Mouse (Mus musculus): ENCODE data around the gene Slc6a4. TPM values are rescaled to one million over a fixed set of nuclear protein-coding genes. Genes with fewer than 3 reads are reported as not detected.
A peak's percentile ranks its signal among the peaks of the same experiment; 100 is the strongest.
"Not testable (repeated sequence)": the region's sequence is repeated elsewhere in the genome, so short reads cannot be mapped to it uniquely, and the experiment has no call there.

Gene Slc6a4
- total RNA-seq, 2 experiments from 2014 or later, result 0.66 to 1.1 TPM

GRCm38 (mm10) chr11:77009069-77010025, 10.9 kb downstream of the Slc6a4 start:
- DNase-seq (ENCODE audit: extremely low spot score in 1 of 2, low spot score in 2 of 2), result no peak
- intact Hi-C loops (cut with DNase I), result no loop called here

DNA sequence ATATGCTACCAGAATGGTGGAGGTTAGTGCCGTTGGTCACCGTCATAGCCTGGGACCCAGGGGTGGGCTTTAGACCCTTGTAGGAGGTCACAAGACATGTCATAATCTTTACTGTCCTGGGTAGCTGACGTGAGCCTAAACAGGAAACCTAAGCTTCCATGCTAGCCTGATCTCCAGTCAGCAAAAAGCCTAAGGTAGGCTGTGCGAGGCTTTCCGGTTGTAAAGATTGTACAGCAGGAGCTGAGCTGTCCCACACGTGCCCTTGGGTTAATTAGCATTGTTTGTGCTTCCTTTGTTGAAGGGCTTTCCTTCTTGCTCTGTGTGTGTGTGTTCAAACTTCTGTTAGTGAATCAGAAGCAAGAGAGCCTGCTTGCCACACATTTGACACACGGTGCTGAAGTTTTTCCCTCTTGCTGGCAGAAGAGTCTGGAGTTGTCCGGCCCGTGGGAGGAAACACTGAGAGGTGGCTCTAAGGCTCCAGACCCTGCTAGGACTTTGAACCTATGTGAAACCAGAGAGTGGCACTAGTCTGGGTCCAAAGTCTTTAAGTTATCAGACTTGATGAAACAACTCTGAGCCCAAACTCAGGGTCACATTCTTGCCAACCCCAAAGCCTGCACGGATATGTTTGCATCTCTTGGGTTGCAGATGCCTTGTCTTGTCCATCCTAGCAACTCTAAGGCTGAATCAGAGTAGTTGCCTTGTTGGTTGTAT, 12.5 kb downstream of the Slc6a4 start:
- no peak for DNase-seq (ENCODE audit: extremely low spot score in 1 of 2, low spot score in 2 of 2)
- intact Hi-C loops (cut with DNase I), result no loop called here

- DNase-seq (ENCODE audit: extremely low spot score in 1 of 2, low spot score in 2 of 2), result no peak
- intact Hi-C loops (cut with DNase I), result no loop called here
Observed at GRCm38 (mm10) chr11:77018046-77018445, 19.6 kb downstream of the Slc6a4 start.

- intact Hi-C loops (cut with DNase I), result no loop called here
- DNase-seq (ENCODE audit: extremely low spot score in 1 of 2, low spot score in 2 of 2), result no peak
Observed at GRCm38 (mm10) chr11:77019539-77019938, 21.1 kb downstream of the Slc6a4 start.

DNA sequence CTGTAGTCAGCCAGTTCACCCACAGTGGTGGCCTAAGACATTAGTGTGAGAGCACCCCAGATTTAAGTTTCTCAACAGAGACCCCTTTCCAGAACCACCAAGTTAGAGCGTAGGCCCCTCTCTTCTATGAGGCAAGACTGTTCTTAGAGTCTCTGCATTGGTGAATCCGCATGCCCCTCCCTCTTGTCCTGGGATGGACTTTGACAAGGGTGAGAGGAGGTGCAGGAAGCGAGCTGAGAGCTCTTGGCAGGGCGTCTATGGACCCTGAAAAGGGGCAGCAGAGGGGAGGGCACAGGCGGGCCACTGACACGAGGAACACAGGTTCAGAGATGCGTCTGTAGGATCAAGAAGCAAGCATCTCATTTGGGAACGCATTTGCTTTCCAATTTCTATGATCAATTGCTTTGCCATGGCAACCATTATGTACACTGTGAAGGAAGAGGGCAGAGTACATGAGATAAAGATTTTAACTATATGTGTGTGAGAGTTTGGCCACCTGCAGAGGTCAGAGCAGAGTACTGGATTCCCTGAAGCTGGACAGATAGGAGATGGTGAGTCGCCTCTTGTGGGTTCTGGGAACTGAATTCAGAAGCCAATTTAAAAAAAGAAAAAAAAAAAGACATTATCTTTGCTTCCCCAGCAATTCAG, 23.5 kb downstream of the Slc6a4 start:
- intact Hi-C loops (cut with DNase I), result no loop called here
- DNase-seq (ENCODE audit: extremely low spot score in 1 of 2, low spot score in 2 of 2), result no peak

GRCm38 (mm10) chr11:77026559-77026958, 28.2 kb downstream of the Slc6a4 start:
- intact Hi-C loops (cut with DNase I), result no loop called here
- no peak for DNase-seq (ENCODE audit: extremely low spot score in 1 of 2, low spot score in 2 of 2)

GRCm38 (mm10) chr11:77028157-77028556, 29.8 kb downstream of the Slc6a4 start:
- no peak for DNase-seq (ENCODE audit: extremely low spot score in 1 of 2, low spot score in 2 of 2)
- intact Hi-C loops (cut with DNase I), result no loop called here

GRCm38 (mm10) chr11:77031151-77031934, 32.9 kb downstream of the Slc6a4 start:
- intact Hi-C loops (cut with DNase I), result no loop called here
- DNase-seq (ENCODE audit: extremely low spot score in 1 of 2, low spot score in 2 of 2), result no peak

- intact Hi-C loops (cut with DNase I), result no loop called here
- no peak for DNase-seq (ENCODE audit: extremely low spot score in 1 of 2, low spot score in 2 of 2)
Observed at GRCm38 (mm10) chr11:77041891-77042290, 43.5 kb downstream of the Slc6a4 start.

DNA sequence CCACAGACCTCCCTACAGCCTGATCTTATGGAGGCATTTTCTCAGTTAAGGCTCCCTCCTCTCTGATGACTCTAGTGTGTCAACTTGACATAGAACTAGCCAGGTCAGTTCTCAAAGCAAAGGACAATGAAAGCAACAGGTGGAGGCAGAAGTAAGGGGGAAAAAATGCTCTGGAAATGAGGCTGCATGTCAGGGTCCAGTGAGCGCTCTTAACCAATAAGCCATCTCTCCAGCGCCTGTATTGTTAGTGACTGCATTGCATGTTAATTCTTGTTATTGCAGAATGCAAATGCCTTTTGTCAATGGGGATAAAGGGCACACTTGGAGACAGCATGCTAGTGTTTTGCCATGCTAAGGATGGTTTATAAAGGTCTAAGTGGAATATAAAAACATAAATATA, 44.4 kb downstream of the Slc6a4 start:
- intact Hi-C loops (cut with DNase I), result no loop called here
- DNase-seq (ENCODE audit: extremely low spot score in 1 of 2, low spot score in 2 of 2), result no peak

DNA sequence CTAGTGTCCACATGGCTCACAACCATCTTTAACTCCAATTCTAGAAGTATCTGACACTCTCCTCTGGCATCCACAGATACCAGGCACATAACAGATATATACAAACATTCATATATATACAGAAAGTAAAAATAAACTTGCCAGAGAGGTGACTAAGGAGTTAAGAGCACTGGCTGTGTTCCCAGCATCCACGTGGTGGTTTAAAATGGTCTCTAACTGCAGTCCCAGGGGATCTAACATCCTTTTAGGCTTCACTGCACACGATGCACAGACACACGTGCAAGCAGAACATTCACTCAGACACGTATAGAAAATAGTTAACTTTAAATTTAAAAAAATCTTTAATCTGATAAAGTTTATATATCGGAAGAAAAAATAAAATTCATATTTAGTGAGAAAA, 63.5 kb downstream of the Slc6a4 start:
- intact Hi-C loops (cut with DNase I), result no loop called here
- no peak for DNase-seq (ENCODE audit: extremely low spot score in 1 of 2, low spot score in 2 of 2)

- intact Hi-C loops (cut with DNase I), result no loop called here
- DNase-seq (ENCODE audit: extremely low spot score in 1 of 2, low spot score in 2 of 2), result no peak
Observed at GRCm38 (mm10) chr11:77063406-77063805, 65.0 kb downstream of the Slc6a4 start.

GRCm38 (mm10) chr11:77068825-77069224, 70.4 kb downstream of the Slc6a4 start:
- intact Hi-C loops (cut with DNase I), result no loop called here

GRCm38 (mm10) chr11:77070721-77071120, 72.3 kb downstream of the Slc6a4 start:
- DNase-seq (ENCODE audit: extremely low spot score in 1 of 2, low spot score in 2 of 2), result peak in 1 of 2 experiments; percentile 26
- intact Hi-C loops (cut with DNase I), result no loop called here

More at GRCm38 (mm10) chr11:77068825-77069224, 70.4 kb downstream of the Slc6a4 start:
- no peak for DNase-seq (ENCODE audit: extremely low spot score in 1 of 2, low spot score in 2 of 2)

GRCm38 (mm10) chr11:77077331-77077730, 78.9 kb downstream of the Slc6a4 start:
- not testable (repeated sequence) for DNase-seq (ENCODE audit: extremely low spot score in 1 of 2, low spot score in 2 of 2)
- intact Hi-C loops (cut with DNase I), result loop anchor here (5.0 kb wide), 1 partner anchor 80 kb away; the partner anchor contains the start of gene Slc6a4

DNA sequence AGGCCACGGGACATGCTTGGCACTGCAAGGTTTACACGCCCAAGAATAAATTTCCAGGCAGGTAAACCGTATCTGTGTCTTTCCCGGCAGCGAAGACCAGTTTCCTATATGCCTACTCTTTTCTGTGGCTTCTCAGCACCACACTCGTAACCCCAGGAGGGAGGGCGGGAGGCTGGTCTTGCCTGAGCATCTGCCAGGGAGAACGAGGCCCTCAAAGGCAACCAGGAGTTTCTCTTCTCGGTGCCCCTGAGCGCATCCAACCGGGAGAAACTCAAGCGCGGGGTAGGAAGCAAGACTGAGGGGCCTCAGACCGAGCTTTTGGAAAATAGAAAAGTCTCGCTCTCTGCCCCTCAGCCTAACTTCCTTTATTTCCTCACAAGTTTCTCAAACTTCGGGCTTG, 79.4 kb downstream of the Slc6a4 start:
- intact Hi-C loops (cut with DNase I), result loop anchor here (5.0 kb wide), 1 partner anchor 80 kb away; the partner anchor contains the start of gene Slc6a4
- peak in 1 of 2 experiments; percentile 38 for DNase-seq (ENCODE audit: extremely low spot score in 1 of 2, low spot score in 2 of 2)

GRCm38 (mm10) chr11:77078273-77079134, 80.1 kb downstream of the Slc6a4 start, which contains the start of gene Nsrp1:
Gene Nsrp1, minus strand, starts transcription at chr11:77078435.
- intact Hi-C loops (cut with DNase I), result loop anchor here (5.0 kb wide), 1 partner anchor 81 kb away; the partner anchor contains the start of gene Slc6a4
- DNase-seq (ENCODE audit: extremely low spot score in 1 of 2, low spot score in 2 of 2), result peak; percentile 92 to 94

Data from left cerebral cortex, postnatal 10 days (tissue).